Mouse (Mus musculus) hindlimb bud, embryonic 11.5 days (tissue): Measurements from ENCODE around the gene Ptpre.
A peak's percentile ranks its signal among the peaks of the same experiment; 100 is the strongest.

Source experiments
- DNase-seq: peaks from one replicate; pipeline ENCODE4 v3.0.0-alpha.2; 2012; ENCODE audit warnings: low read depth, low spot score; ENCODE audit errors: extremely low spot score

Gene Ptpre

DNA sequence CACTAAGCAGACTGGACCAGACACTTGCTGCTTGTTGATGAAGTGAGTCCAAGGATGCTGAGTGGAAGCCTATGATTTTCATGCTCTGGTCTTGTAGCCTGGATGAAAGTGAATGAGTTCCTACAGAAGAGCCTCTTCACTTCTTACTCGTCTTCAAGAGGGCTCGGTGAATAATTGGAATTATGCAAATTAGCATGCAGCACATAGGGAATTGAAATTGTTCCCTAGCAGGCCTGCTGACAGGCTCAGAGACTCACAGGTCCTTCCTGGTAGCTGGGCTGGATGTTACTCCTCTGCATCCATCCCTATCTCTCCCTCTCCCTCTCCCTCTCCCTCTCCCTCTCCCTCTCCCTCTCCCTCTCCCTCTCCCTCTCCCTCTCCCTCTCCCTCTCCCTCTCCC, 102.1 kb downstream of the Ptpre start:
- DNase-seq, result no peak

DNA sequence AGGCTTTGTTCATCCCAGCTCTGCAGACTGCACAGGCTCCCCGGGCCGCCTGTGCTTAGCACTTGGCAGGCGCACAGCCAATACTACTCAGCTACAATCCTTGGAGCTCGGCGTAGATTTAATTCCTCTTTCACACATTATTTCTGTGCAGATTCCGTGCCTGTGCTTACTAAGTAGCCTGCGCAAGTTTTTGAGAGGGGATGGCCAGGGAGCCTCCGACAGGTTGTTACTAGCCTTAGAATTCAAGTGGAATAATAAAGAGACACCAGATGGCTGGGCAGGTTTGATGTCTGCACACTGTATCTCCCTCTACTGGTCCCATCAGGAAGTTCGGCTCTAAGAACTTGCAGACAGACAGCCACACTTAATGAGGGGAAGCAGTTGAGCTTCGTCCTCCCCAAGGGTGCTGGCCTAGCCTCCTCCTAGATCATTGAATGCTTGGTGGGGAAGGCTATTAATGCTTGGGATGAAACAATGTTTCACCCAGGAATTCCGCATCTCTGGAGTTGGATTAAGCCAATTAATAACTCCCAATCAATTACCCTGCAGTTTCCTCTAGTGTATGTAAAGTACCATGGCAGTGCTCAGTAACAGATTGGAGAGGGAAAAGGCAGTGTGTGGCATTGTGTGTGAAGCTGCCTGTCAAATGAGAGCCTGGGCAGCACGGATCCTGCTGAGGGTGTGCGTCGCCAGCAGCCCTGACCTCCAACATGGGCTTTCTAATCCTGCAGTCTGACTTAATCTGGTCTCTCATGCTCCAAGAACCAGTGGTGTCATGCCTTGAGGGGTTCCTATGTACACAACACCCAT, 104.6 kb downstream of the Ptpre start:
- DNase-seq, result peak; percentile 28

DNA sequence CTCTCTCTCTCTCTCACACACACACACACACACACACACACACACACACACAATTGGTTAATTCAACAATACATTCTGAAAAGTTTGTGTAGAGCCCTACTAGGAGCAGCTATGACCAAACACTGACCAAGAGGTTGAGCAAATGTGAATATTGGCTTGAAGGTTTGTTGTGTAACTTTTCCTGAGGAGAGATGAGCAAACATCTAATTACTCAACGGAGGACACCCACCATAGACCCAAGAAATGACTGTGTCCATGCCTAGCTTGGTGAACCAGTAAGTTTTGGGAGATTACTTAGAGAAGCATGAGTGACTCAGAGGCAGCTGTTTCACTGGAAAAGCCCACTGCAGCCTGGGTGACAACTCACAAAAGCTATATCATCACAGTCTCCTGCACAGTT, 107.2 kb downstream of the Ptpre start:
- DNase-seq, result no peak

DNA sequence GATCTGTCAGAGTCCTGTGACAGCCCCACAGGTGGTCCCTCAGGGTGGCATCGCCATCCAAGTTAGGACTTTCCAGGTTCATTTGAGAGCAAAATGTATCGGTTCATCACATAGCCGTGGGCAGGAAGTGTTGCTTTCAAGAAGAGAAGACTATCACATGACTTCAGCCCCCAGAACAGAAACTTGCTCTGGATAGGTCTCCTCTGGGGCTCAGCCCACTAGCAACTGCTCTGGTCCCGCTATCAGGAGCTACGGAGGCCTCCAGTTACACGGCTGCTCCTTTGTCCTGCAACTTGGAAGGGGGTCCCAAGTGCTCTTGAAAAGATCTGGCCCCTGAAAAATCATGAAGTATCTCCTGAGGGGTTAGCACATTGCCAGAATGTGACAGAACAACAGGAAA, 109.7 kb downstream of the Ptpre start:
- DNase-seq, result no peak

DNA sequence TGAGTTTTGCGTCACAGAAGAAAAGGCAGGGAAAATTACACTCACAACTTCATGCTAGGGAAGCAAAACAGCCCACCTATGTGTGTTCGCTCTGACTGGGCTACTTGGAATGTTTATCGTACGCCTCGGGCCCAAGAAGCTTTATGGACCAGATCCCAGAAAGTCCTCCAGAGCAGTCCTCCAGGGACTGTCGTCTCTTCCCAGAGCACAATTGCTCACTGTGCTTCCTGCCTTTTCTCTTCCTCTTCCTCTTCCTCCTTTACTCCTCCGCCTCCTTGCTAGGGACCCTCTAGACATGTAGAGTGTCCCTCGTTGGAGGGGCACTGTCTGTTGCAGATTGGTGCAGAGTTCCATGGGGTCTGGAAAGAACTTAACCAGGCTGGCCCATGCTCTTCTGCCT, 111.5 kb downstream of the Ptpre start:
- no peak for DNase-seq

DNA sequence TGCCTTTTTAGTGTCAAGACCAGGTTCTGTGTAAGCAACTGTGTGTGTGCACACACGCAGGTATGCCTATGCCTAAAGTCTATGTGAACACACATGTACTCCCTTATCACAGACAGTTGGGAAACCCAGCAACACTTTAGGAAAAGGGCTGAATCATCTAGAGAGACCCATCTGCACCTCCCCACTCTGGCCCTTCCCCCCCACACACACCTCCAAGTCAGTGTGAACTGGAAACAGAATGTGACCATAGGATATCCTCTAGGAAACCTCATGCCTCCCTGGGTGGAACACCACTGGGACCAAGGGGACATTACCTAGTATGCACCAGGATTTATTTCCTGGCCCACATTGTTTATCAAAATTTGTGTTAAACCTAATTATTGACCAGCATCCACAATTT, 112.0 kb downstream of the Ptpre start:
- DNase-seq, result no peak

DNA sequence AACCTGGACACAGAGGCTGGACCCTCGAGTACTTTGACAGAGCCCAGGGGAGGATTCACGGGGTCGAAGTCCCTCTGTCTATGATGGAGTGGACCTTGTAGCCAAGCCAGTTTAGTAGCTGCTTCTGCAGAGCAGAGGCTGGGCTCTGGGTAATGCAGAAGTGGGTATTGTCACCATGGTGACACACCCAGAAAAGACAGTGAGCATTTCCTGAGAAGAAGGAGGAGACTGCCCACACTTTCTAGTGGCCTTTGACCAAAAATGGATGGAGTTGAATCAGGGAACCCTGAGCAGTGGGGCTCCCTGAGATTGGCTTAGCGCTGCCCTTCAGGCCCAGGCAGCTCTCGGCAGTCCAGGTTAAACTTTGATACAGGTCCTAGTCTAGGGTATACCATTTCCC, 112.8 kb downstream of the Ptpre start:
- DNase-seq, result no peak

DNA sequence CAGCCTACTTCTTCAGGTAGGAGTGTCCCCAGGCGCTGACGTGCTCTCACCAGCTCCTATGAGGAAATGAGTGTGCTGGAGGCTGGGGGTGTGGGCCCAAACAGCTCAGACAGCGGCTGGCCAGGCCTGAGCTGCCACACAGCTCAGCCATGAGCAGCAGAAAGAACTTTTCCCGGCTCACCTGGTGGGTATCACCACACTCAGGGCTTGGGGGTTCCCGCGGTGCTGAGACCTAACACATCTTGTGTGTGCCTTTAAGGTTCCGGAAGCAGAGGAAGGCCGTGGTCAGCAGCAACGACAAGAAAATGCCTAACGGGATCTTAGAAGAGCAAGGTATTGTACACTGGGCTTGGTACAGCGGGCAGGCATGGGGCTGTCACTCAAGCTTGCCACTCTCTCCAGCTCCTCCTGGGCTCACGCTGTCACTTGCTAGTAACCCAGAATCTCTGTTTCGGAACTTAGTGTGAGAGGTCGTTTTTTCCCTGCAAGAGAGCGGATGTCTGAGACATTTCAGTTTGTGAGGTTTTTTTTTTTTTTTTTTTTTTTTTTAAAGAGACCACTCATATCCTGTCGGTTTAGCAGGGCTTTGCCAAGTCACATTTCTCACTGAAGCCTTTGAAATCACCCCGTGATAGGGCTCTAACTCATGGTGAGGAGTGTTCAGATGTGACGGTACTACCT, 114.7 kb downstream of the Ptpre start:
- no peak for DNase-seq

DNA sequence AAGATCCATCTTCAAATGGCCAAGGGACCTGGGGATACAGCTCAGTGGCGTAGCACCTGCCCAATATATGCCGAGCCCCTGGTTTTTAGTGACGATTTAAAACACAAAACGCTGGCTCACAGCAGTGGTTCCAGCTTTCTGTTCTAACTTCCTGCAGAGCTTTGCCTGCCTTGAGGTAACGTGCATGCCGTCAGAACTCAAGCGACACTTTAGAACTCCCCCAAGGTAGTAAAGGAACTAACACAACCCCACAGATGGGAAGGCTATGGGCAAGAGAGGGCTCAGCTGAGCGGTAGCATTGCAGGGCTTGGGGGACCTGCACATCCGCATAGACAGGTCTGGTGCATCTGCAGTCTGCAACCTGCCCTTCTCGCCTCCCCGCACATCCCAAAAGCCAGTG, 115.5 kb downstream of the Ptpre start:
- no peak for DNase-seq

DNA sequence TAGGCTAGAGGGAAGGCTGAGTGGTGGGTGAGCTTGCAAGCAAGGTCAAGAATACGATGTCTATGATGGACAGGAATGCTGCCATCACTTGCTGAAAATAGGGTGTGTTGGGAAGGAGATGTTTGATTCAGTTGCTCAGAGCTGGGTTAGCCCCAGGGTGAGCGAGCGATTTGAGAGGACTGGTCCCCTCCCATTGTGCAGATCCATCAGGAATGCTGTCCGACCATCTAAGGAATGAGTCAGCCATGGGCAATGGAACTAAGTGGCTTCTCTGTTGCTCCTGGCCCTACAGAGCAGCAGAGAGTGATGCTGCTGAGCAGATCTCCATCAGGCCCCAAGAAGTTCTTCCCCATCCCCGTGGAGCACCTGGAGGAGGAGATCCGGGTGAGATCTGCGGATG, 116.3 kb downstream of the Ptpre start:
- DNase-seq, result no peak

DNA sequence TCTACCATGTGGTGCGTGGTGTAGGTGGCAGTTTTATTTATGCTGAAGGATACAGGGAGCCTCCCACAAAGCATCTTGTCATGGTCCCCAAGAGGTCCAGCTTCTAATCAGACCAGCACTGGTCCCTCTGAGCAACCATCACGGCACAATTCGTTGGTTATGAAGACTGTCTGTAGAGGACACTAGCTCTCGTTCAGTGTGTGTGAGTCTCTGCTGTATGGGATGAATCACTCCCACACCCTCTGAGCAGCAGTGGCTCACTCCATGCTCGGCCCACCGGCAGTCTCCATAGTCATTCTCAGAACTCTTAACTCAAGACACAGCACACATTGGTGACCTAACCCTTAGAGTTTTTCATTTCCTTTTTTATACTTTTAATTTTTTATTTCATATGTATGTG, 117.0 kb downstream of the Ptpre start:
- DNase-seq, result no peak

DNA sequence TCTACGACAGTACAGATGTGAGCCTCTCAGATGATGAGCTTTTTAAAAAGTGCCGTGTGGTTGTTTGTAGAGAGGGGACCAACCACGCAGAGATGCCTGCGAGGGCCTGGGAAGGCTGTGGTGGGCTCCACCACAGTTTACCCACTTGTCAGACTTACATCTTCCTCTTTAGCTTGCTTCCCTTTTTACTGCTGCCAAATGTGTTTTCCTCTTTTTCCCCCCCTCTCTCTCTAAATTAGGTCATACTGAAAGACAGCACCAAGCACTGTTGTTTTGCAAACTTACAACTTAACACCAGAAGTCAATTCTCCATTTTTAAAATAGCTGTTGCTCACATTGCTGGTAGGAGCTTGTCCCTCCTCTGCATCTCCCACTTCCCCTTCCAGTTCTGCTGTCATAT, 117.8 kb downstream of the Ptpre start:
- no peak for DNase-seq

DNA sequence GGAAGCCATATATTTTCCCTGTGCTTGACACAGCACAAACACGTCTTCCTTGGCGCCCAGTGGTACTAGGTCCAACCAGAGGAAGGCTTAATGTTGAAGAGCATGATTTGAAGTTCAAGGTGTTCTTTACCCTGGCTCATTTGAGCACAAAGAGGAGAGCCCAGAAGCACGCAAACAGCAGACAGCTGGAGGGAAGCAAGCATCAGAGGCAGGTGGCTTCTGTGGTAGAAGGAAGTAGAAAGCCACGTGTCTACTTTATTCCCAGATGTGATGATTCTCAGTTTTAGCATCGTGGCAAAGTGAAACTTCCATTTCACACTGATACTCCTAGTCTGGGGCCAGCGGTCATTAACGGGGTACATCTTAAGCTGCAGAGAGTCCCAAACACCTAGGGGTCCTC, 120.9 kb downstream of the Ptpre start:
- no peak for DNase-seq

DNA sequence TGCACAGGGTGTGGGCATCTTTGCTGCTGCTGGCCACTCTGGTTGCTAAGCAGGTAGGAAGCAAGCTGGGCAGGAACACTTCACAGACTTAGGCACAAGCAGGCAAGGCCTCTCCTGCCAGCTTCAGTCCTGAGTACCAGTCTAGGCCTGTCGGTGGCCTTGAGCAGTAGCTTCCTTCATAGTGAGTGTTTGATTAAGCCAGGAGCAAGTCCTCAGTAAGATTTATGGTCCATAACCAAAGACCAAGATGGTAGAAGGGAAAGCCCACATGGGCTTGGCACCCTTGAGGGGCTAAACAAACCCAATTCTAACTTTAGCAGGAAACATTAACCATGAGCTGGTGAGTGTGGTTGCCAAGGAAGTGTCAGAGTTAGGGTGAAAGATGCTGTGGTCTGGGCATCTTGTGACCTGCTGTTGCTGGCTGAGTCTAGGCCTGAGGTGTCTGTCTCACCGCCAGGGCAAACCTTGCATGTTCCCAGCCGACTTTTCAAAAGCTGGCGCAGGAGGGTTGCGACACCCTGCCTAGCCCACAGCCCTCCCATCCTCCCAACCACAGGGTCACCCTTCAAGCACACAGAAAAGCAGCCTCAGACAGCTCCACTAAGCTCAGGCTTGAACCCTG, 122.1 kb downstream of the Ptpre start:
- no peak for DNase-seq

DNA sequence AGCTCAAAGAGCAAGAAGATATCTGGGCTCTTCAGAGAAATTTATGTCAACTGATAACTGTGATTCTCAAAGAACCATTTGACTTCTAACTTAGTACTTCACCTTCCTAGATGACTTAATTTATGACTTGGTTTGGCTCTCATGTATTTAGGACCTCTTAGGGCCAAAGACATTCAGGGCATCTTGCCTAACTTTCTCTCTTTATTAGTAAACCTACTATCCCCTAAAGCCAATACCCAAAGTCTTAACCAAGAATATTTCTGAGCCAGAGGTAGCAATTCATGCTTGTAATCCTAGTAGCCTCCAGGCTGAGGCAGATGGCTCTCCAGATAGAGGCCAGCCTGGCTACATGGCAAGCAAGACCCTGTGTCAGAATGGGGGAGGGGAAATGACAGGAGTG, 123.0 kb downstream of the Ptpre start:
- DNase-seq, result no peak

DNA sequence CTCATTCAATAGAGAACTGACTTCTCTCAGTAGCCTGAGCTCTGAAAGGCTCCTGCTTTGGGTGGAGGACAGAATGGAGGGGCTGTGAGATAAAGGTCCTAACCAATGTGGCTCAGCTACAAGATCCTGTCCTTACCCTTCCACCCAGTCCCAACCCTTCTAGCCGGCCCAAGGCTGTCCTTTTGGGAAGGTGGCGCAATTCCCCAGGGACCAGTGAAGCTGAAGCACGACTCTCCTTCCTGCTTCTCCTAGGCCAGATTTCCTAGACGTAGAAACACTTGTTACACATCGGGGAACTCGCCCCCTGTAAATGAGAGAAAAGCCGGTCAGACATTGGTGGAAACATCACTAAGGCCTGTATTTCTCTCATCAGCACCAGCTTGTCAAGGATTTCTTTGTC, 126.9 kb downstream of the Ptpre start:
- DNase-seq, result no peak

DNA sequence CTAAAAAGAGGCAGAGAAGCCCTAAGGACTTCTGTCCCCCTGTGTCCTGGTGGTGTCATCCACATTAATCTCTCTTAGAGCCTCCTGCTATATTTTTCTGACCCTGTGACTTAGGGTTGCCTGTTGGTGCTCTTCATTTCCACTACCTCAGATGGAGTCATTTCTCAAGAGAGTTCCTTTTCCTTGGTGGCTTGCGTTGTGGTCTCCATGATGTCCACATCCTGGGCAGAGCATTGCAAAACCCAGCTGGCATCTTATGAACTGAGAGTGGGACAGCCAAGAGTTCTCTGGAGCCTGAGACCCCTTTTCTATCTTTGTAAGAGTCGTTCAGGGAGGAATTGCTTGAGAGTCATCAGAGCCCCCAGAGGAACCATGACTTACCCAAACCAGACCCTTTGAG, 129.0 kb downstream of the Ptpre start:
- no peak for DNase-seq

DNA sequence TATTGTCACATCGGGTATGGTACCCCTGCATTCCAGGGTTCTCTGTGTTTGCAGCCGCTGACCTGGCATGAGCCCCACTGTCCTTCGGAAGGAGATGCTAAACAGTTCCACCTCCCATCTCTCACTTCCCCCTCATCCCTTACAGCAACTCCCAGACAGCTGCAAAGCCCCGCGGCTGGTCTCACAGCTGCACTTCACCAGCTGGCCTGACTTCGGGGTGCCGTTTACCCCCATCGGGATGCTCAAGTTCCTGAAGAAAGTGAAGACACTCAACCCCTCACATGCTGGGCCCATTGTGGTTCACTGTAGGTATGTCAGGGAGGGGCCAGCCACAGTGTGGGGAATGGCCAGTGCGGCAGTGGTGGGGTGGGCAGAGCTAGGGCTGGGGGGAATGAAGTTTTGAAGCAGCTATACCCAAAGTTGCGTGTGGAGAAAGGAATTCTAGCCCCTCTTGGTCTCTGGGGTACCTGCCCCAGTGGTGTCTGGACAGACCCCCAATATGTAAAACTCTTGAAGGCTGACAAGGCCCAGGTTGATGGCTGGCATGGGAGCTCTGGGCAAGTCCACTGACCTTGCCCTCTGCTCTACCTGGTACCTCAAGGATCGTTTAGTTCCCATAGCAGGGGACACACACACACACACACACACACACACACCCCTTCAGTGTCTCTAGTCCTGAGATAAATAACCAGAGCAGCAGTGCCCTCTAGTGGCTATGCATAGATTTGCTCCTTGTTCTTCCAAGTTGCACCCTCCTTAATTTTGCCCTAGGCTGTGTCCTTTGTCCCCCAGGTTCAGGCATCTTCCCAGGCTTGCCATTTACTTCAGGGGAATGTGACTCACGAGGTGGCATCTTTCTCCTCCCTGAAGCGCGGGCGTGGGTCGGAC, 131.8 kb downstream of the Ptpre start:
- DNase-seq, result peak; percentile 44

DNA sequence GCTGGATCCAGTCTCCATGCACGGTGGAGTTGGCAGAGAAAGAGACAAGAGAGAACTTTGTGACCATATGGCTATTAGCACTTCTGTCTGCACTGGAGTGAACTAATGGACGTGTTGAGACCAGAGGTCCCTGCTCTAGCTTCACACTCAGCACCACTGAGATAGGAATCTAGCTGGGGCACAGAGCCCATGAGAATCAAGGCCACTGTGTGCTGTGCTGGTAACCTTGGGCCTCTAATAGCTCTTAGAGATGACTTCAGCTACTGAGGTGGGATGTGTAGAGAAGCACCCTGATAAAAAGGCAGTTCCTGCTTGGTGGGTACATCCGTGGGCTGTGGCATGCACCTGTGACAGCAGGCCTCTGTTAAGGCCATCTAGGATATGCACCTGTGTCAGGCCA, 136.3 kb downstream of the Ptpre start:
- DNase-seq, result no peak

DNA sequence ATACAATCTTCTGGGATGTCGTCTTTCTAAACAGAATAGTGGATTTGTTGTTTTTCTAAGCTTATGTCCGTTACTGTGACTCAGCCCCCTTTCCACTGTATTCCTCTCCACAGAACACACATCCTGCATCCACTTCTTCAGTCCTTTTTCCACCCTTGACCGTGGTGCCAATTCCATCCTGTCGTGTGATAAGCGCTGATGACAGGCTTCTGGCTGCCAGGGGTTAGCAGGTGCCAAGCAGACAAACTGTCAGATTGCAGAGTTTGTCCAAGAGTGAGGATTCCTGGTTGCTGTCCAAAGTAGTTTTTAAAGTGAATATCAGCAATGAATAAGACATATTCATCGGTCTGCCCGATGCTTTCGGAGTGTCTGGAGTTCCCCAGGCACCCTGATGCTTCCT, 139.4 kb downstream of the Ptpre start:
- DNase-seq, result no peak

DNA sequence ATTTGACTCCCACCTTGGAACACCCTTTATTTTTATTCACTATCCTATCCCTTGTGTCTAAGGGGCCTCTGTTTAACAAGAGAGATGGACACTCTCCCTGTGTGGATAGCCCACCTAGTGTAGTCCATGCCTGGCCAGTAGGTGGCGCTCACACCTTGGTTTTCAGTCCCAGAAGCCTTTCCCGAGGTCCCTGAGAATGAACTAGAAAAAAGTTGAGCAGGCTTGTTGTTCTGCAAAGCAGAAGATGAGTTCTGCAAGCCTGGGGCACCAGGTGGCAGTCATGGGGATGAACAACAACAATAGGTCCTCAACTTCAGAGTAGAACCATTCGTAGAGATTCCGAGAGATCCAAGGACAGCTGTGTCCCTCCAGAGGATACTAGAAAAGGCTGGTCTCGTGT, 143.1 kb downstream of the Ptpre start:
- no peak for DNase-seq
